Mouse (Mus musculus) heart, embryonic 15.5 days (tissue): ENCODE measurements around the gene Rnf38. TPM values are rescaled to one million over a fixed set of nuclear protein-coding genes. Genes with fewer than 3 reads are reported as not detected.

Source experiments
- ATAC-seq: fragments of 200-750 bp; cut with Nextera tagmentation; replicated peaks from 2 replicates; pipeline ENCODE4 v1.8.0; 2017; ENCODE audit warnings: low read depth, moderate TSS enrichment; ENCODE audit not compliant: insufficient number of reproducible peaks, insufficient read depth, low FRiP score
- H3K27ac ChIP-seq: fragments of 300-500 bp; sonication (generic); 2 replicates; pipeline ENCODE4 v1.5.1; 2015; ENCODE audit warnings: mild to moderate bottlenecking, inconsistent platforms
- H3K27me3 ChIP-seq: fragments of 300-500 bp; sonication (generic); 2 replicates; pipeline ENCODE4 v1.6.1; 2015; ENCODE audit warnings: inconsistent platforms
- H3K36me3 ChIP-seq: fragments of 300-500 bp; sonication (generic); 2 replicates; pipeline ENCODE4 v1.6.1; 2015; ENCODE audit warnings: mild to moderate bottlenecking, inconsistent platforms
- H3K4me1 ChIP-seq: fragments of 300-500 bp; sonication (generic); replicated peaks from 2 replicates; pipeline ENCODE4 v1.6.1; 2015; ENCODE audit warnings: inconsistent platforms
- H3K4me2 ChIP-seq: fragments of 300-500 bp; sonication (generic); 2 replicates; pipeline ENCODE4 v1.6.1; 2015; ENCODE audit warnings: inconsistent platforms, mild to moderate bottlenecking, moderate library complexity
- H3K4me3 ChIP-seq: fragments of 300-500 bp; sonication (generic); 2 replicates; pipeline ENCODE4 v1.5.1; 2015; ENCODE audit warnings: mild to moderate bottlenecking, inconsistent platforms
- H3K9ac ChIP-seq: fragments of 300-500 bp; sonication (generic); 2 replicates; pipeline ENCODE4 v1.6.1; 2015; ENCODE audit warnings: mild to moderate bottlenecking, inconsistent platforms
- H3K9me3 ChIP-seq: fragments of 300-500 bp; sonication (generic); replicated peaks from 2 replicates; pipeline ENCODE4 v1.6.1; 2016; ENCODE audit warnings: inconsistent platforms
- WGBS: fragments of 180-500 bp; shearing (Covaris S2); methylation state at CpG from one replicate; pipeline ENCODE4 v1.1.7; 2015; ENCODE audit warnings: mixed read lengths; 5-methylcytosine and 5-hydroxymethylcytosine counted together
- polyA plus RNA-seq: library from polyadenylated mRNA; unstranded; fragments of >200 nt; fragmentation: Nextera tagmentation; extraction: Ambion mirVana; gene quantifications from 2 replicates; pipeline ENCODE4 v1.2.1, GENCODE M21; 2015

Gene Rnf38
- polyA plus RNA-seq, 1 experiment from 2014 or later: 14.1 TPM

GRCm38 (mm10) chr4:44251521-44251920 lies 17.9 kb upstream of the Rnf38 start:
- Histone ChIP-seq H3K4me1 (peaks cover 6% of the 10 kb centered on the region; the same call in 1 of the 2 replicates), H3K27me3 (peaks cover 2% of the 10 kb centered on the region), H3K4me2 (no peak overlapping the region), H3K9ac (no peak overlapping the region), H3K36me3 (no peaks in the 10 kb centered on the region), H3K4me3 (no peak overlapping the region), H3K27ac (no peak overlapping the region), H3K9me3 (no peaks in the 10 kb centered on the region)
- 69% methylated on average over 5 of the region's 5 CpGs for WGBS
- ATAC-seq: no peak

DNA sequence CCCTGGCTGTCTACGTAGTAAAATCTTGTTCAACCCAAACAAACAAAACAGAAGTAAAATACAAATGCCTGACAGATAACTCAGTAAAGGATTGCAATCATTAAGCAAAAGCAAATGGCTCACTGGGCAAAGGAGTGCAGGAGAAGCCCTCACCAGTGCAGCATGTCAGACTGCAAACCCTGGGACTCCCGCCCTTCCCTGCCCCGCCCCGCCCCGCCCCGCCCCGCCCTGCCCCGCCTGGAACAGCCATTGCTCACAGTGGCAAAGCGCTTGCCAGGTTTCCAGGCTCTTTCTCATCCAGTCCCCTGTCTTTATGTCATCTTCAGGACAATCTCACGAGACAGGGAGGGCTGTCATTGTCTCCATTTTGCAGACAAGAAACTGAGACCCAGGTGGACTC lies 16.1 kb upstream of the Rnf38 start:
- H3K9me3 ChIP-seq: no peaks in the 10 kb centered on the region
- peaks cover 2% of the 10 kb centered on the region for H3K27me3 ChIP-seq
- H3K4me3 ChIP-seq: no peak overlapping the region
- H3K36me3 ChIP-seq: no peaks in the 10 kb centered on the region
- no peak overlapping the region for H3K9ac ChIP-seq
- H3K4me1 ChIP-seq: peaks cover 6% of the 10 kb centered on the region; the same call in 1 of the 2 replicates
- H3K4me2 ChIP-seq: peak overlapping the region; percentile 42
- no peak for ATAC-seq
- 6% methylated on average over 8 of the region's 10 CpGs for WGBS
- H3K27ac ChIP-seq: no peak overlapping the region

- Histone ChIP-seq H3K27ac (no peak overlapping the region), H3K27me3 (peaks cover 2% of the 10 kb centered on the region), H3K36me3 (no peaks in the 10 kb centered on the region), H3K4me2 (no peak overlapping the region), H3K9ac (no peak overlapping the region), H3K4me1 (peaks cover 3% of the 10 kb centered on the region; the same call in 1 of the 2 replicates), H3K4me3 (no peak overlapping the region), H3K9me3 (no peaks in the 10 kb centered on the region)
- ATAC-seq: no peak
- WGBS: 24% methylated on average over 18 of the region's 18 CpGs
These were observed 13.7 kb upstream of the Rnf38 start for GRCm38 (mm10) chr4:44247051-44247939.

- Histone ChIP-seq H3K9me3 (no peaks in the 10 kb centered on the region), H3K4me1 (peaks cover 3% of the 10 kb centered on the region; the same call in 1 of the 2 replicates), H3K36me3 (no peaks in the 10 kb centered on the region), H3K27me3 (peaks cover 2% of the 10 kb centered on the region; the same call in 1 of the 2 replicates), H3K27ac (no peak overlapping the region), H3K9ac (no peak overlapping the region), H3K4me3 (no peak overlapping the region), H3K4me2 (no peak overlapping the region)
- 81% methylated on average over 4 of the region's 4 CpGs for WGBS
- no peak for ATAC-seq
These were observed 12.7 kb upstream of the Rnf38 start for GRCm38 (mm10) chr4:44246285-44246684.

DNA sequence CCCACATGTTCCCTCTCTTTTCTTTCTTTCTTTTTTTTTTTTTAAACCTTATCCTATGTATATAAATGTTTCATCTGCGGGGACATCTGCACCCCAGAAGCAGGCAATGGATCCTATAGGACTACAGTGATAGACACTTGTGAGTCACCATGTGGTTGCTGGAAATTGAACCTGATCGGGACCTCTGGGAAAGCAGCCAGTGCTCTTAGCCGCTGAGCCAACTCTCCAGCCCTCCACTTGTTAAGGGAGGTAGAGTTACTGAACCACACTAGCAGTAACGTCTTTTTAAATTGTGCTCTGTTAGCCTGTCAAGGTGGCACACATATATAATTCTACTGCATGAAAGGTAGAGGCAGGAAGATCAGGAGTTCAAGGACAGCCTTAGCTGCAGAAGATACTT lies 8.0 kb upstream of the Rnf38 start:
- Histone ChIP-seq H3K36me3 (no peaks in the 10 kb centered on the region), H3K4me1 (no peaks in the 10 kb centered on the region), H3K27me3 (no peaks in the 10 kb centered on the region), H3K9me3 (no peaks in the 10 kb centered on the region), H3K27ac (no peak overlapping the region), H3K9ac (no peak overlapping the region), H3K4me3 (no peak overlapping the region), H3K4me2 (no peak overlapping the region)
- no peak for ATAC-seq
- WGBS: 47% methylated on average over 4 of the region's 4 CpGs

- Histone ChIP-seq H3K36me3 (no peaks in the 10 kb centered on the region), H3K9me3 (no peaks in the 10 kb centered on the region), H3K4me3 (no peak overlapping the region), H3K27ac (no peak overlapping the region), H3K27me3 (no peaks in the 10 kb centered on the region), H3K4me2 (no peak overlapping the region), H3K4me1 (peaks cover 20% of the 10 kb centered on the region), H3K9ac (no peak overlapping the region)
- WGBS: 90% methylated on average over 2 of the region's 2 CpGs
- ATAC-seq: no peak
These were observed 2.4 kb upstream of the Rnf38 start for GRCm38 (mm10) chr4:44235946-44236345.

- H3K27ac ChIP-seq: peak overlapping the region; percentile 93
- H3K9ac ChIP-seq: peak overlapping the region; percentile 84
- peak overlapping the region; percentile 86 for H3K4me3 ChIP-seq
- H3K36me3 ChIP-seq: no peaks in the 10 kb centered on the region
- H3K4me1 ChIP-seq: peaks cover 20% of the 10 kb centered on the region
- ATAC-seq: peak; percentile 98
- H3K4me2 ChIP-seq: peak overlapping the region; percentile 79
- H3K9me3 ChIP-seq: no peaks in the 10 kb centered on the region
- H3K27me3 ChIP-seq: no peaks in the 10 kb centered on the region
- under 1% methylated on average over 58 of the region's 62 CpGs for WGBS
These were observed 646 bp upstream of the Rnf38 start for GRCm38 (mm10) chr4:44234004-44234866.

DNA sequence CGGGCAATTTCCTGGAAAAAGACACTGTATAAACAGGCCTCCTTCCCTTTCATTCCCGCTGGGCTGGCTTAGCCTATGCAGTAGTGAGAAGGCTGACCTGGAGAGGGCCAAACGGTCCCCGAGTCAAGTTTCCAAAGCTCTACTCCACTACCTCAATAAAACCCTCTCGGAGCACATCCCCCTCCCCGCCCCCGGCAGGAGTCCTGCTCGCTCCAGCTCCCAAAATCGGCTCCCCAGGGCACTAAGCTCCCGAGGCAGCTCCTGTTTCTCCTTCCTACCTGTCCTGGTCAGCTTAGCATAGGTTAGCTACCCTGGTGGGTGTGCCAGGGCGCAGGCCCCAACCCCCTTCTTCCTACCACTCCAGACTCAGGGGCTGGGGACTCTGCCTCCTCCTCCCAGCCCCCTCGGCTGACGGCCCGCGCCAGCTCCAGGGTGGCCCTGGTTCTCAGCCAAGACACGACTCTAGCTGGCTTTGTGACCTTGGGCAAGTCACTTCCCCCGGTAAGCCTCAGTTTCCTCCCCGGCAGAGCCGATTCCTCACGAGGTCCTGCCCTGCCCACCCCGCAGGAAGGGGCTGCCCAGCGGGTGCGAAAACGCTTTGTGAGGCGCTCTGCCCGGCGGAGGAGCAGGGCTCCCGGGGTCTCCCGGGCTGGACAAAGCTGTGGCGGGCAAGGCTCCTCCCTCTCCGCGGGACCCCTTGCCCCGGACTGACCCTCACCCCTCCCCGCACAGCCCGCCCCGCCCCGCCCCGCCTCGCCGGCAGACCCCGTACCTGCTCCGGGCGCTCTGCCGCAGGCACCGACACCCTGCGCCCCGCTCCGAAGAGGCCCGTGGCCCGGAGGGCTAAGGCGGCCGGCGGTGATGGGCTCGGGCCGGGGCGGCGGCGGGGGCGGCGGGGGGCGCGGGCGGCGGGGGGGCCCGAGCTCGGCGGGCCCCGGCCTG lies 547 bp downstream of the Rnf38 start:
- Histone ChIP-seq H3K36me3 (no peaks in the 10 kb centered on the region), H3K4me1 (peaks cover 20% of the 10 kb centered on the region), H3K9ac (peak overlapping the region; percentile 87), H3K27ac (peak overlapping the region; percentile 93), H3K4me3 (peak overlapping the region; percentile 86), H3K27me3 (no peaks in the 10 kb centered on the region), H3K9me3 (no peaks in the 10 kb centered on the region), H3K4me2 (peak overlapping the region; percentile 79)
- ATAC-seq: peak; percentile 45
- WGBS: under 1% methylated on average over 45 of the region's 68 CpGs

GRCm38 (mm10) chr4:44225128-44225527 lies 8.5 kb downstream of the Rnf38 start:
- ATAC-seq: no peak
- Histone ChIP-seq H3K27me3 (no peaks in the 10 kb centered on the region), H3K27ac (no peak overlapping the region), H3K4me2 (no peak overlapping the region), H3K9ac (no peak overlapping the region), H3K4me1 (0 out of 2 replicates have a peak, but pooled peaks cover 3% of the 10 kb centered on the region), H3K9me3 (no peaks in the 10 kb centered on the region), H3K36me3 (no peaks in the 10 kb centered on the region), H3K4me3 (no peak overlapping the region)
- 90% methylated on average over 10 of the region's 10 CpGs for WGBS

- 0 out of 2 replicates have a peak, but pooled peaks cover 3% of the 10 kb centered on the region for H3K4me1 ChIP-seq
- no peaks in the 10 kb centered on the region for H3K27me3 ChIP-seq
- H3K4me2 ChIP-seq: no peak overlapping the region
- no peaks in the 10 kb centered on the region for H3K9me3 ChIP-seq
- H3K27ac ChIP-seq: no peak overlapping the region
- no peak for ATAC-seq
- no peak overlapping the region for H3K4me3 ChIP-seq
- H3K9ac ChIP-seq: no peak overlapping the region
- WGBS: 45% methylated on average over 9 of the region's 9 CpGs
- no peaks in the 10 kb centered on the region for H3K36me3 ChIP-seq
These were observed 9.4 kb downstream of the Rnf38 start for GRCm38 (mm10) chr4:44224141-44224540.
